Mouse (Mus musculus): Measurements from ENCODE around the gene Car15.

DNA sequence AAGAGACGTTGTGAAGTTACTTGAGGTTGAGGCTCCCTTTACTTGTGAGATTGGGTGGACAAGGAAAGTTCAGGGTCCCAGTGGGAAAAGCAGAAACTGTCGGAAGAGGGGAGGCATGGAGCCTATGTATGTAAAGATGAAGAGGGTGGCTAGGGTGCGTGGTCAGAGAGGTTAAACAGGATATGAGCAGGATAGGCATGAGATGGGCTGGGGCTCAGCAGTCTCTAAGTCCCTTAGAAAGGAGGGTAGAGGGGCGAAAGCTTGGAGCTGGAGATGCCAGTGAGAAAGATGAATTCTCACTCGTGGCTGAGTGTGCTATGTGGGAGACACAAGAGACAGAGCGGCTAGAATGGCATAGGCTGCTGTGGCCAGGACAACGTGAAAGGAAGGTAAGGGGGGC lies 5.3 kb downstream of the Car15 start, which contains the start of gene B830017H08Rik:
- TF ChIP-seq GATA1 (IDR thresholded peaks at IDR 0.05; ENCODE audit: borderline replicate concordance, low read length) (no peak), FLI1 (IDR thresholded peaks at IDR 0.05; ENCODE audit: low read length) (no peak)
